Mouse (Mus musculus): ENCODE results near the gene Gabarap. TPM values are rescaled to one million over a fixed set of nuclear protein-coding genes. Genes with fewer than 3 reads are reported as not detected.

Gabarap gene
- total and polyA plus RNA-seq, 3 experiments: 189 to 352 (median 213) TPM

DNA sequence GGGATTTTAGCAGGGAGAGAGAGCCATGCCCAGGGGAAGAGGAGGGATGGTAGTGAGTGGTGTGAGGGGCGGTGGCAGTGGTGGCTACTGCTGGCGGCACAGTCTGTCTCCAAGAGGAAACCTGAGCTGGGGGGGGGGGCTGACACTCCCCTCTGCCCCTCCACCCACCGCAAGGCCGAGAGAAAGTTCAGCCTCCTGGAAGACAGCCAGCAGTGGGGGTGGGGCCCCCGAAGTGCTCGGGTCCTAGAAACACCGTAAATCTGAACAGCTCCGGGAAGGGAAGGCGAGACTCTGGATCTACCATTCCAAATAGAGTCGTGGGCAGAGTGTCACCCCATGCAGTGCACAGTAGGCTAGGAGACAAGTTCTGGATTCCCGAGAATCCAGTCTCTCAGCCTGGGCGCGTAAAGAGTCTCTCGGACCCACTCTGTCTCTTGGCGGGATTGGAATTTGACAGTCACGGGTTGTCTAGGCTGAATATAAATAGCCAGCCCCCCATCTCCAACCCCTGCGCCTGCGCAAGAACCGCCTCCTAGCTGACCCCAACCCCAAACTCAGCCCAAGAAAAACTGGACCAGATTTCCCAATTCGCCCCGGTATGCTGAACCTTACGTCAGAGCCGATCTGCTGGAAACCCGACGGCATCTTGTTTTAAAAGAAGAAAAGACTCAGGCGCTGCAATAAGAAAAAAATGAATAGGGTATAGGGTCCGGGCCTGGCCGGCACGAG is 43.4 kb upstream of the Gabarap start:
- Histone ChIP-seq H3K4me2 (ENCODE audit: insufficient read depth, low read depth, poor library complexity, severe bottlenecking) (peak overlapping the region; percentile 79), H3K27me3 (replicated peaks) (peaks cover 14% of the 10 kb centered on the region), H3K79me2 (replicated peaks; ENCODE audit: control insufficient read depth, extremely low read depth, insufficient read depth, poor library complexity, severe bottlenecking) (no peaks in the 10 kb centered on the region), H3K27ac (ENCODE audit: insufficient read depth, low read depth) (no peak overlapping the region), H3K4me3 (replicated peaks in 1 of 3; ENCODE audit: low read depth in 2 of 3, low read length in 2 of 3, poor library complexity in 1 of 3) (peak overlapping the region in 2 of 3 experiments; percentile 43 to 56), H3K4me1 (ENCODE audit: control insufficient read depth in 1 of 2, insufficient read depth in 2 of 2) (peaks cover 21 to 36% of the 10 kb centered on the region in 2 experiments), H3K9me3 (replicated peaks; ENCODE audit: low read length) (no peaks in the 10 kb centered on the region), H3K9ac (ENCODE audit: insufficient read depth, low read depth) (no peak overlapping the region), H3K36me3 (replicated peaks in 1 of 2; ENCODE audit: control insufficient read depth in 1 of 2, insufficient read depth in 1 of 2, low read length in 1 of 2) (peaks cover 0 to 15% of the 10 kb centered on the region in 2 experiments)
- in situ Hi-C loops (cut with MboI; ENCODE audit: low pct_ligation_motif_present, low pct_unique_long_range_greater_than_20kb, low sequenced_read_pairs): no loop called here
- dilution Hi-C loops (cut with MboI; ENCODE audit: extremely low pct_ligation_motif_present, extremely low pct_unique_long_range_greater_than_20kb, low sequenced_read_pairs): no loop called here
- TF ChIP-seq TCF12 (IDR thresholded peaks at IDR 0.05; ENCODE audit: low read depth, low read length) (0 out of 2 replicates have a peak, but pooled peaks have one; percentile 40), E2F4 (IDR thresholded peaks at IDR 0.05; ENCODE audit: insufficient replicate concordance, low read depth, low read length) (no peak), CHD2 (IDR thresholded peaks at IDR 0.05; ENCODE audit: low read length) (0 out of 2 replicates have a peak, but pooled peaks have one; percentile 20)
- DNase-seq (ENCODE audit: extremely low read depth): no peak

DNA sequence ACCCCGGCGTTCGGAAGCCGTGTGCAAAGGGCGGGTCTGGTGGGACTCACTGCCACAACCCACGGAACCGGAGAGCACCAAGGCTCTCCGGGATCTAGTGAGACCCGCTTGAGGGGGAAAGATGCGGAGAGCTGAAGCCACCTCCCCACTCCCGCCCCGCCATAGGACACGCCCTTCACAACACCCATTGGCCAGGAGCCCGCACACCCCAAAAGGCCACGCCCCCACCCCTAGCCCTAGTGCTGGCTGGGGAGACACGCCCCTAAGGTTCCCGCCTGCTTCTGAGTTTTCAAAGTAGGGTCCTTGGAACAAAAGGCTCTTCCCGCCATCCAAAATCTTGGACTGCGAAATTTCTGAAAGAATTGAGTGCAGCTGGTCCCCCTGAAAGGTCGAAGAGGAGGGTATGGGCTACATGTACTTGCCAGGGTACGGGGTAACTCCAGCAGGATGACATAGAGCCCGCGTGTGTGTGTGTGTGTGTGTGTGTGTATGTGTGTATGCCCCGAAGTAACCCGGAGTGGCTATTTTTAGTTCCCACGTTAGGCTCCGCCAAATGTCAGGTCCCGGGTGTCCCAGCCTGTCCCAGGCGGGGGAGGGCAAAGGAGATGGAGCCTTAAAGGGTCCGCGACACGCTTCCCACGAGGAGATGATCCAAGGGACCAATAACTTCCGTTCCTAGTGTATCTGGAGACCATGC is 42.7 kb upstream of the Gabarap start, which contains the start of gene Slc2a4:
Slc2a4 (minus strand) TSS at position 123 of the 697 bp plus-strand sequence.
- H3K4me2 ChIP-seq (ENCODE audit: insufficient read depth, low read depth, poor library complexity, severe bottlenecking): peak within 1 kb of the TSS; percentile 79
- no peak within 1 kb of the TSS for H3K9ac ChIP-seq (ENCODE audit: insufficient read depth, low read depth)
- DNase-seq (ENCODE audit: extremely low read depth): peak; percentile 94
- TF ChIP-seq ZC3H11A (IDR thresholded peaks at IDR 0.05; ENCODE audit: low read depth, low read length) (no peak), PAX5 (IDR thresholded peaks at IDR 0.05; ENCODE audit: low read length) (no peak), RAD21 (IDR thresholded peaks at IDR 0.05; ENCODE audit: low read depth, low read length) (no peak), TBP (conservative IDR thresholded peaks at IDR 0.05; ENCODE audit: low read depth, low read length) (0 out of 2 replicates have a peak, but pooled peaks have one; percentile 23), MXI1 (IDR thresholded peaks at IDR 0.05; ENCODE audit: low read depth, low read length) (peak; percentile 70; the same call in 1 of the 2 replicates), SIN3A (IDR thresholded peaks at IDR 0.05; ENCODE audit: low read length) (peak; percentile 65; the same call in 1 of the 2 replicates), POLR2A (IDR thresholded peaks at IDR 0.05; ENCODE audit: low read depth, low read length) (peak; percentile 55), E2F4 (IDR thresholded peaks at IDR 0.05; ENCODE audit: insufficient replicate concordance, low read depth, low read length) (0 out of 2 replicates have a peak, but pooled peaks have one; percentile 40), TCF12 (IDR thresholded peaks at IDR 0.05; ENCODE audit: low read depth, low read length) (no peak), CHD1 (IDR thresholded peaks at IDR 0.05; ENCODE audit: low read depth, low read length) (no peak), UBTF (IDR thresholded peaks at IDR 0.05; ENCODE audit: low read depth, low read length) (no peak), HCFC1 (IDR thresholded peaks at IDR 0.05; ENCODE audit: low read depth, low read length) (no peak), JUND (conservative IDR thresholded peaks at IDR 0.05; ENCODE audit: low read depth, low read length) (no peak), MAZ (IDR thresholded peaks at IDR 0.05; ENCODE audit: low read depth, low read length) (0 out of 2 replicates have a peak, but pooled peaks have one; percentile 49)
- H3K9me3 ChIP-seq (replicated peaks; ENCODE audit: low read length): no peaks in the 10 kb centered on the region
- H3K27ac ChIP-seq (ENCODE audit: insufficient read depth, low read depth): no peak within 1 kb of the TSS
- no peaks in the 10 kb centered on the region for H3K79me2 ChIP-seq (replicated peaks; ENCODE audit: control insufficient read depth, extremely low read depth, insufficient read depth, poor library complexity, severe bottlenecking)
- in situ Hi-C loops (cut with MboI; ENCODE audit: low pct_ligation_motif_present, low pct_unique_long_range_greater_than_20kb, low sequenced_read_pairs) (no loop called here), dilution Hi-C loops (cut with MboI; ENCODE audit: extremely low pct_ligation_motif_present, extremely low pct_unique_long_range_greater_than_20kb, low sequenced_read_pairs) (no loop called here)
- peaks cover 14% of the 10 kb centered on the region for H3K27me3 ChIP-seq (replicated peaks)
- peak within 1 kb of the TSS; percentile 24 to 56 (median 43) for H3K4me3 ChIP-seq (replicated peaks in 1 of 3; ENCODE audit: low read depth in 2 of 3, low read length in 2 of 3, poor library complexity in 1 of 3)
- peaks cover 23 to 39% of the 10 kb centered on the region in 2 experiments for H3K4me1 ChIP-seq (ENCODE audit: control insufficient read depth in 1 of 2, insufficient read depth in 2 of 2)
- peaks cover 0 to 10% of the 10 kb centered on the region in 2 experiments for H3K36me3 ChIP-seq (replicated peaks in 1 of 2; ENCODE audit: control insufficient read depth in 1 of 2, insufficient read depth in 1 of 2, low read length in 1 of 2)
